Mouse (Mus musculus) midbrain, embryonic 11.5 days (tissue): ENCODE data around the gene Senp1. TPM values are rescaled to one million over a fixed set of nuclear protein-coding genes. Genes with fewer than 3 reads are reported as not detected.

ENCODE experiments used
- ATAC-seq: fragments of 200-750 bp; cut with Nextera tagmentation; 2 replicates; pipeline ENCODE4 v1.8.0; 2017; ENCODE audit warnings: moderate TSS enrichment, moderate library complexity; ENCODE audit not compliant: low FRiP score
- DNase-seq: peaks from one replicate; pipeline ENCODE4 v3.0.0; 2015; ENCODE audit warnings: low spot score; ENCODE audit errors: missing footprints
- H3K27ac ChIP-seq: fragments of 300-500 bp; sonication (generic); 2 replicates; pipeline ENCODE4 v1.5.1; 2014; ENCODE audit warnings: low read depth, low read length
- H3K27me3 ChIP-seq: fragments of 300-500 bp; sonication (generic); 2 replicates; pipeline ENCODE4 v1.6.1; 2014; ENCODE audit warnings: mild to moderate bottlenecking, low read length, moderate library complexity, mixed read lengths; ENCODE audit not compliant: control insufficient read depth, insufficient read depth
- H3K36me3 ChIP-seq: fragments of 300-500 bp; sonication (generic); 2 replicates; pipeline ENCODE4 v1.6.1; 2014; ENCODE audit warnings: mild to moderate bottlenecking, low read length, moderate library complexity, mixed read lengths; ENCODE audit not compliant: control insufficient read depth, insufficient read depth
- H3K4me1 ChIP-seq: fragments of 300-500 bp; sonication (generic); 2 replicates; pipeline ENCODE4 v1.6.1; 2014; ENCODE audit warnings: low read length; ENCODE audit not compliant: control insufficient read depth, insufficient read depth
- H3K4me2 ChIP-seq: fragments of 300-500 bp; sonication (generic); 2 replicates; pipeline ENCODE4 v1.6.1; 2014; ENCODE audit warnings: mild to moderate bottlenecking, moderate library complexity
- H3K4me3 ChIP-seq: fragments of 300-500 bp; sonication (generic); 2 replicates; pipeline ENCODE4 v1.5.1; 2014; ENCODE audit warnings: low read depth, low read length
- H3K9ac ChIP-seq: fragments of 300-500 bp; sonication (generic); 2 replicates; pipeline ENCODE4 v1.6.1; 2014; ENCODE audit warnings: low read length
- H3K9me3 ChIP-seq: fragments of 300-500 bp; sonication (generic); 2 replicates; pipeline ENCODE4 v1.6.1; 2016; ENCODE audit warnings: low read length; ENCODE audit not compliant: control insufficient read depth
- WGBS: fragments of 180-500 bp; shearing (Covaris S2); extraction: QIAGEN DNeasy Blood & Tissue Kit; methylation state at CpG from one replicate; pipeline ENCODE4 v1.1.7; 2014; 5-methylcytosine and 5-hydroxymethylcytosine counted together
- polyA plus RNA-seq: library from polyadenylated mRNA; unstranded; fragments of >200 nt; fragmentation: Nextera tagmentation; extraction: Ambion mirVana; gene quantifications from 2 replicates; pipeline ENCODE4 v1.2.1, GENCODE M21; 2014

Senp1 gene
- polyA plus RNA-seq, 1 experiment from 2014 or later = 46.2 TPM

DNA sequence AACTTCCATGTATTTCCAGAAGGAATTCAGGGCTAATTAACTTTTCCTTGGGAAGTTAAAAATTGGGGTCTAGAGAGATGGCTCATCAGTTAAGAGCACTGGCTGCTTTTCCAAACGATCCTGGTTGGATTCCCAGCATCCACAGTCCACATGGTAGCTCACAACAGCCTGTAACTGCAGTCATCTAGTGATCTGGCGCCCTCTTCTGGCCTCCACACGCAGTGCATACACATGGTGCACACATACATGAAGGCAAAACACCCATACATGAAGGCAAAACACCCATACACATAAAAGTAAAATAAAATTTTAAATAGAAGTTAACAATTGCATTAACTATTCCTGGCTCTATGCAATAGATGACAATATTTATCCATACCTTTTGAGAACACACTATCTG, 3.4 kb upstream of the Senp1 start:
- Histone ChIP-seq H3K9me3 (no peaks in the 10 kb centered on the region), H3K9ac (no peak overlapping the region), H3K4me1 (peaks cover 10% of the 10 kb centered on the region), H3K4me2 (no peak overlapping the region), H3K36me3 (no peaks in the 10 kb centered on the region), H3K27me3 (no peaks in the 10 kb centered on the region), H3K4me3 (no peak overlapping the region), H3K27ac (no peak overlapping the region)
- 53% methylated on average over 3 of the region's 3 CpGs for WGBS
- no peak for ATAC-seq
- DNase-seq = no peak

DNA sequence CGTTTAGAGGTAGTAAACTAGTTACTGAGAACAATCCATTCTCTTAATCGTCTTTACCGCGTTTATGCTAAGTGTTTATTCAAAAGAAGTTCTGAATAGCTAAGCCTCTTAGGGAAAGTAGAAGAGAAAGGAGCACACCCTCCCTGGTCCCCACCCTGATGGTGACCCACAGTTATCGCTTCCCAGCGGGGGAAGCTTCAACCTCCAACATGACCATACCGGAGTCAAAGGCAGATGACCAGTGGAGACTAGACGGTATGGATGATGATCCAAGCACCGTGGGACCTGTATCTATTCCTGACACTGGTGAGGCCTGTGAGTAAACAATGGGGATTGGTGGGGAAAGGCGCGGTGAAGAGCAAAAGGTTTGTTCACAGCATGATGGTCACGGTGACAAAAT, 1.4 kb upstream of the Senp1 start:
- no peak overlapping the region for H3K4me3 ChIP-seq
- no peaks in the 10 kb centered on the region for H3K36me3 ChIP-seq
- no peaks in the 10 kb centered on the region for H3K9me3 ChIP-seq
- 89% methylated on average over 12 of the region's 12 CpGs for WGBS
- H3K9ac ChIP-seq = no peak overlapping the region
- ATAC-seq (no peak), DNase-seq (no peak)
- no peak overlapping the region for H3K4me2 ChIP-seq
- peaks cover 16% of the 10 kb centered on the region for H3K4me1 ChIP-seq
- no peak overlapping the region for H3K27ac ChIP-seq
- no peaks in the 10 kb centered on the region for H3K27me3 ChIP-seq

DNA sequence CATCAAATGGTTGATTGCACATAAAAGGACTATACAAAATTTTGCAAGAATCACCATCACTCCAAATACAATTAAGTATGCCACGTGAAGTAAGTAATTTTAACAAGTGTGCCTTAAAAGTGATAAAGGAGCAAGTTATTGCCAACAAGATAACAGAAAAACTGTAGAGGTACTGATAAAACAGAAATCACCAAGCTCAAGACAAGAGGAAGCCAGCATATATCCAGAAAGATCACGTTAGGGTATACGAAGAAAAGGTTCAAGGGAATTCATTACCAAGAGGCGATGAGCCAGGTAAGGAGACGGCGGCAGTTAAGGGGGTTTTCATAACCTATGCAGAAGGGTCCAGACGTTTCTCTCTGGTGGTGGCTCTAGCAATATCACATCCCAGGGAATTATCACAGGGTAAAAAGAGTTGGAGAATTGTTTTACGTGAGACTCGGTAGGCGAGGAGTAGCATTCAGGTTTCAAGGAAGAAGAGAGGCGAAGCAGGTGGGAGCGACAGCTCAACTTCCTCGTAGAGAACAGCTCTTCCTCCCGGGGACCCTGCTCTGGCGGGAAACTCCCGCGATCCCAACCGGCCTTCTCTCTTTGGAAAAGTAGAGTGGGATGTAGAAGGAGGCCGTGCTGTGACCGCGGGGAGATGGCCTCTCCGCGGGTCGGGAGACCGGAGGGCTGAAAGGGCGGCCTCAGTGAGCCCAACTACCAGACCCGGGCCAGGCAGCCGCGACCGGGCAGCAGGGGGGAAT, 998 bp downstream of the Senp1 start, which contains the start of gene Pfkm:
Gene Pfkm, plus strand, starts transcription at position 218 of the 749 bp plus-strand sequence.
- WGBS = under 1% methylated on average over 27 of the region's 30 CpGs
- peak within 1 kb of the TSS; percentile 96 for H3K9ac ChIP-seq
- ATAC-seq (no peak; the same call in 1 of the 2 replicates), DNase-seq (peak; percentile 96)
- H3K27ac ChIP-seq = peak within 1 kb of the TSS; percentile 93
- H3K4me2 ChIP-seq = peak within 1 kb of the TSS; percentile 59
- no peaks in the 10 kb centered on the region for H3K27me3 ChIP-seq
- peak within 1 kb of the TSS; percentile 94 for H3K4me3 ChIP-seq
- peaks cover 16% of the 10 kb centered on the region for H3K4me1 ChIP-seq
- 0 out of 2 replicates have a peak, but pooled peaks cover 4% of the 10 kb centered on the region for H3K36me3 ChIP-seq
- H3K9me3 ChIP-seq = no peaks in the 10 kb centered on the region

DNA sequence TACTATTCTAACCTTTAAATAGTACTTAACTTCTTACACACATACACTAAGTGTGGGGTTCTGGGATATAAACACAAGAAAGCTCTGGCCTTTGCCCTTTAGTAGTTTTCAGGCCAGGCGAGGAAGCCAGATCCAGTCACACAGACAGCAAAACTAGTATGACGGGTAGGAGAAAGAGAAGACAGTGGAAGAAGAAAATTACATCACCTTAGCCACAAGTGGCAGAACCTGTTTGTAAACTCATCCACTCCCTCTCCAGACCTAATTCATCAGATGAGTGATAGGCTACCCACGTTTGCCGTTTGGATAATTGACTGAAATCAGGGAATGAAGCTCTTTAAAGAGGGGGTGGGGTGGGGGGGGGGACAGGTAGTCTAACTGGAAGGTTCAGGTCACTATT, 1.7 kb downstream of the Senp1 start:
- peak overlapping the region; percentile 94 for H3K4me3 ChIP-seq
- peak overlapping the region; percentile 96 for H3K9ac ChIP-seq
- H3K36me3 ChIP-seq = 0 out of 2 replicates have a peak, but pooled peaks cover 4% of the 10 kb centered on the region
- no peaks in the 10 kb centered on the region for H3K9me3 ChIP-seq
- peaks cover 16% of the 10 kb centered on the region for H3K4me1 ChIP-seq
- WGBS = 49% methylated on average over 4 of the region's 4 CpGs
- peak overlapping the region; percentile 59 for H3K4me2 ChIP-seq
- ATAC-seq (no peak), DNase-seq (no peak)
- no peaks in the 10 kb centered on the region for H3K27me3 ChIP-seq
- H3K27ac ChIP-seq = no peak overlapping the region

DNA sequence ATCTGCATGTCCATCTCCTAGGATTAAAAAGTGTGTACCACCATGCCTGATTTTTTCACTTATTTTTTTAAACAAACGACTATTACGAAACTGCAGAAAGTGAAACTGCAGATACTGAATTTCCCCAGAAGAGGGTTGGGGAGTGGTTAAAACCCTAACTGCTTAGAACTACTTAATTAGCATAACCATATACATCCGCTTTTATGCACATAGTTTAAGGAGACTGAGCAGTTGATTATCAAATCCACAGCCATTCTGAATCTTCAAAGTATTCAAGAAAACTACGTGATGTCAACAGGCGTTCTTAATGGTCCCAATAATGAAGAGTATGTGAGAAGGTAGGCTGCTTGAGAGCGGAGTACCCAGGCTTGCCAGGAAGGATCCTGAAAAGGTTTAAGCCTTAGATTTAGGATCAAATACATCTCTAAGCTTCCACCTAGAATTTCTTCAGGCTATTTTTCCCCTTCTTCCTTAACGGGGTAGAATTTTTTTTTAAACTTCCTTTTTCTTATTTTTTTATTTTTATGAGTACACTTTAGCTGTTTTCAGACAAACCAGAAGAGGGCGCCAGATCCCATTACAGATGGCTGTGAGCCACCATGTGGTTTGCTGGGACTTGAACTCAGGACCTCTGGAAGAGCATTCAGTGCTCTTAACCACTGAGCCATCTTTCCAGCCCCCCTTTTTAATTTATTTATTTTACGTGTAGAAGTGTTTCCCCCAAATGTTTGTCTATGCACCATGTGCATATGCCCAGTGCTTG, 3.9 kb downstream of the Senp1 start:
- 80% methylated on average over 9 of the region's 9 CpGs for WGBS
- peaks cover 6% of the 10 kb centered on the region; the same call in 1 of the 2 replicates for H3K36me3 ChIP-seq
- DNase-seq (no peak), ATAC-seq (no peak)
- H3K4me2 ChIP-seq = no peak overlapping the region
- H3K9me3 ChIP-seq = no peaks in the 10 kb centered on the region
- no peak overlapping the region for H3K4me3 ChIP-seq
- H3K27ac ChIP-seq = no peak overlapping the region
- H3K27me3 ChIP-seq = no peaks in the 10 kb centered on the region
- H3K9ac ChIP-seq = no peak overlapping the region
- peaks cover 16% of the 10 kb centered on the region for H3K4me1 ChIP-seq

DNA sequence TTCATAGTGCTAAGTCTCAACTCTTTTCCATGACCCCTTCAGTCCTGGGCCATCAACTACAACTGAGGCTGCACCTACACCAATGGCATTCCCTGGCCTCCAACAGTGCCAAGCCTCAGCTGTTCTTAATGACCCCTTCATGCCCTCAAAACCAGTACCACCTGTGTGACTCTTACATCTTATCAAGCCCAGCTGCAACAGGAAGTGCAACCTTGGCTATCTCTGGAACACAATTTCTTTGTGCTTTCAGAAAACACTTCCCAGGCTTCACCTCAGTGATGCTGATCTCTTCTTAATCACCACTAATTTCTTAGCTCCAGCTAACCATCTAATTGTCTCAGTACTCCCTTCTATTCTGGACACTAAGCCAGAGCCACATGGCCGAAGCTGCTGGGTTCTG, 4.7 kb downstream of the Senp1 start:
- H3K36me3 ChIP-seq = peaks cover 8% of the 10 kb centered on the region; the same call in 1 of the 2 replicates

DNA sequence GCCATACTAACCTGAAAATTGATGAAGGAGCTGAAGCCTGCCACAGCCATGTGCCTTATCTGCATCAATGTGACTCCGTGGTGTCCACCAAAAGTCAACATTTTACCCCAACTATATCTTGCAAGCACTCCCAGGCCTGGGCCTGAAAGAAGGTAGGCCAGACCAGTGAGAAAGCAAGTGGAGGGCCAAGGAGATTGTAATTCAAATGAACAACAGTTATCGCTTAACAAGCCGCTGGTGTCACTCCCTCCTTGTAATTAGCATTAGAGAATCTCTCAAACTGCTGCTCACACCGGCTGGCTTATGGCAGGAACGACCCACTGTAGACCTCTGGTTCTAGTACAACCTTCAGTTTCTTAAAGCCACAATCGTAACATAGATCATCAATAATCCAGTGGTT, 16.6 kb downstream of the Senp1 start:
- Histone ChIP-seq H3K36me3 (peaks cover 4% of the 10 kb centered on the region; the same call in 1 of the 2 replicates), H3K27ac (no peak overlapping the region), H3K4me1 (no peaks in the 10 kb centered on the region), H3K4me3 (no peak overlapping the region), H3K9ac (no peak overlapping the region), H3K27me3 (no peaks in the 10 kb centered on the region), H3K9me3 (no peaks in the 10 kb centered on the region), H3K4me2 (no peak overlapping the region)
- DNase-seq (no peak), ATAC-seq (no peak)
- 91% methylated on average over 6 of the region's 6 CpGs for WGBS

More for the DNA sequence above, 4.7 kb downstream of the Senp1 start:
- Histone ChIP-seq H3K9me3 (no peaks in the 10 kb centered on the region), H3K9ac (no peak overlapping the region), H3K4me2 (no peak overlapping the region), H3K4me3 (no peak overlapping the region), H3K27ac (no peak overlapping the region), H3K27me3 (no peaks in the 10 kb centered on the region), H3K4me1 (peaks cover 15% of the 10 kb centered on the region)
- DNase-seq (no peak), ATAC-seq (no peak)
- WGBS = 94% methylated on average over 1 of the region's 1 CpGs

DNA sequence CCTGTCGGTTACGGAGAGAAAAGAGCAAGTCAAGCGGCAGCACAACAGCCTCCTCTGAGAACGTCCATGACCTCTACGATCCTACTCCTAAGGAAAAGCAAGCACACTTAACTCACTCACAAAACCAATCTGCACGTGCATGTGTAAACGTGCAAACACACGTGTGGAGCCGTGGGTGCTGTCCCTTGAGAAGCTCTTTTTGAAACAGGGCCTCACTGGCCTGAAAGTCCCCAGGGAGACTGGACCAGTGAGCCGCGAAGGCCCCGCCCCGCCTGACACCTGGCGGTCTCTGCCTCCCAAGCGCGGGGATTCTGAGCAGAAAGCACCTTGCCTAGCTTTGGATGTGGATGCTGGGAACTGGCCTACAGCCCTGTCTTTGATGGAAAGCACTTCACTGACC, 18.5 kb downstream of the Senp1 start:
- no peak overlapping the region for H3K4me2 ChIP-seq
- DNase-seq = no peak
- H3K36me3 ChIP-seq = peaks cover 8% of the 10 kb centered on the region; the same call in 1 of the 2 replicates
- 84% methylated on average over 16 of the region's 16 CpGs for WGBS
- H3K9me3 ChIP-seq = no peaks in the 10 kb centered on the region
- no peak overlapping the region for H3K27ac ChIP-seq
- no peak overlapping the region for H3K4me3 ChIP-seq
- no peaks in the 10 kb centered on the region for H3K27me3 ChIP-seq
- H3K4me1 ChIP-seq = no peaks in the 10 kb centered on the region
- ATAC-seq = no peak
- H3K9ac ChIP-seq = no peak overlapping the region

DNA sequence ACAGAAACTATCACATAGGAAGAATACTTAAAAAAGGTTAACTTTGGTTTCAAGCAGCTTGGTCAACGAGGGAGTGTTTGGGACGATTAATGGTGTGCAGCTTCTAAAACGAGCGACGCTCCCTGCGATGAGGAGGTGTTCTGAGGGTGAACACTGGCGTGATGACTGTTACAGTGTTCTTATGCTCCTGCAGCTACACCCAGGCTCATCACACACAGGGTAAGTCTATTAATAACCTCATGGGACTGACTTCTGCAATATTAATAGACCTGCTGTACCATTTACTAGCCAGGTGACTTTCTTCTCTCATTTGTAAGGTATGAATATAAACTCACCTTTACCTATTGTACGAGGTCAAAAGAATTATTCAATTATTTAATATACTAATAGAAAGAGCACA, 19.0 kb downstream of the Senp1 start:
- Histone ChIP-seq H3K9me3 (no peaks in the 10 kb centered on the region), H3K4me3 (no peak overlapping the region), H3K27me3 (no peaks in the 10 kb centered on the region), H3K9ac (no peak overlapping the region), H3K27ac (no peak overlapping the region), H3K4me1 (no peaks in the 10 kb centered on the region), H3K4me2 (no peak overlapping the region), H3K36me3 (peaks cover 13% of the 10 kb centered on the region; the same call in 1 of the 2 replicates)
- WGBS = 97% methylated on average over 8 of the region's 8 CpGs
- ATAC-seq (no peak), DNase-seq (no peak)
